Mouse (Mus musculus): Measurements from ENCODE around the gene Cdh20.

DNA sequence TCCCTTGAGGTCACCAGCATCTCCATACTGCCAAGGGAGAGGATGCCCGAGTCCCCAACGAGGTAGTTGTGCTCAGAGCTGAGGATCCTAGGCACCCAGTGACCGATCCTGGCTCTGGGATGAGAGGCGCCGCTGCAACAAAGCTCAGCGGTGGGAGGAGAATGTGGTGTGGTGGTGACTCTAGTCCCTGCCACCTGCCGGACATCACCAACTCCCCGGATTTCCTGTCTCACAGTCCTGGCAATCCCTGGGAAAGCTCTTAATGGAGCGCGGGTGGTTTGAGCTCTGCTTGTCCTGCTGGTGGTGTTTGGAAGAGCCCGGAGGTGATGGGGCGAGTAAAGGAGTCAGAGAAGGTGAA lies 900 bp downstream of the Cdh20 start:
- TF ChIP-seq CTCF (IDR thresholded peaks at IDR 0.05; ENCODE audit: low read depth) = no peak
- no peak for TF ChIP-seq EP300 (IDR thresholded peaks at IDR 0.05; ENCODE audit: low read depth)

All from liver, embryonic 14.5 days (tissue).